Mouse (Mus musculus): ENCODE measurements around the gene Bud31.

- no peak for TF ChIP-seq CTCF (IDR thresholded peaks at IDR 0.05; ENCODE audit: low read depth, low read length)
- TF ChIP-seq POLR2A (IDR thresholded peaks at IDR 0.05; ENCODE audit: borderline replicate concordance, low read depth, low read length), result no peak
Observed at GRCm38 (mm10) chr5:145161361-145161760, 21.2 kb downstream of the Bud31 start.

Data from bone marrow macrophage, adult 2 months (primary cell).